Mouse (Mus musculus) intestine, postnatal 0 days (tissue): Measurements from ENCODE around the gene Fbxl16. TPM values are rescaled to one million over a fixed set of nuclear protein-coding genes. Genes with fewer than 3 reads are reported as not detected.

Source experiments
- ATAC-seq: fragments of 200-750 bp; cut with Nextera tagmentation; 2 replicates; pipeline ENCODE4 v1.8.0; 2017; ENCODE audit warnings: mild to moderate bottlenecking, moderate TSS enrichment, moderate library complexity
- H3K27ac ChIP-seq: fragments of 300-500 bp; sonication (generic); 2 replicates; pipeline ENCODE4 v1.5.1; 2014; ENCODE audit warnings: mild to moderate bottlenecking, low read depth, low read length, moderate library complexity
- H3K27me3 ChIP-seq: fragments of 300-500 bp; sonication (generic); replicated peaks from 2 replicates; pipeline ENCODE4 v1.6.1; 2014; ENCODE audit warnings: low read length, mixed read lengths; ENCODE audit not compliant: control insufficient read depth, insufficient read depth
- H3K36me3 ChIP-seq: fragments of 300-500 bp; sonication (generic); 2 replicates; pipeline ENCODE4 v1.6.1; 2014; ENCODE audit warnings: mild to moderate bottlenecking, moderate library complexity; ENCODE audit not compliant: control insufficient read depth, insufficient read depth
- H3K4me1 ChIP-seq: fragments of 300-500 bp; sonication (generic); replicated peaks from 2 replicates; pipeline ENCODE4 v1.6.1; 2014; ENCODE audit warnings: antibody characterized with exemption, low read length, mixed read lengths; ENCODE audit not compliant: control insufficient read depth, insufficient read depth
- H3K4me2 ChIP-seq: fragments of 300-500 bp; sonication (generic); replicated peaks from 2 replicates; pipeline ENCODE4 v1.6.1; 2014; ENCODE audit warnings: low read depth, mild to moderate bottlenecking, moderate library complexity
- H3K4me3 ChIP-seq: fragments of 300-500 bp; sonication (generic); 2 replicates; pipeline ENCODE4 v1.5.1; 2014; ENCODE audit warnings: low read depth, low read length
- H3K9ac ChIP-seq: fragments of 300-500 bp; sonication (generic); 2 replicates; pipeline ENCODE4 v1.6.1; 2014; ENCODE audit warnings: mild to moderate bottlenecking, low read depth, low read length
- H3K9me3 ChIP-seq: fragments of 300-500 bp; sonication (generic); 2 replicates; pipeline ENCODE4 v1.6.1; 2016; ENCODE audit warnings: mixed run types; ENCODE audit not compliant: control insufficient read depth
- CTCF ChIP-seq: sonication (generic); IDR thresholded peaks from 2 replicates; pipeline ENCODE4 v1.5.1; 2016; ENCODE audit warnings: low read depth, mild to moderate bottlenecking, control low read depth, antibody characterized with exemption, moderate library complexity
- WGBS: fragments of 180-500 bp; shearing (Covaris S2); extraction: QIAGEN DNeasy Blood & Tissue Kit; methylation state at CpG from one replicate; pipeline ENCODE4 v1.1.7; 2014; 5-methylcytosine and 5-hydroxymethylcytosine counted together
- polyA plus RNA-seq: library from polyadenylated mRNA; unstranded; fragments of >200 nt; fragmentation: Nextera tagmentation; extraction: Ambion mirVana; gene quantifications from 2 replicates; pipeline ENCODE4 v1.2.1, GENCODE M21; 2015

Gene Fbxl16
- polyA plus RNA-seq: 1.1 and 1.5 TPM in 2 replicates

DNA sequence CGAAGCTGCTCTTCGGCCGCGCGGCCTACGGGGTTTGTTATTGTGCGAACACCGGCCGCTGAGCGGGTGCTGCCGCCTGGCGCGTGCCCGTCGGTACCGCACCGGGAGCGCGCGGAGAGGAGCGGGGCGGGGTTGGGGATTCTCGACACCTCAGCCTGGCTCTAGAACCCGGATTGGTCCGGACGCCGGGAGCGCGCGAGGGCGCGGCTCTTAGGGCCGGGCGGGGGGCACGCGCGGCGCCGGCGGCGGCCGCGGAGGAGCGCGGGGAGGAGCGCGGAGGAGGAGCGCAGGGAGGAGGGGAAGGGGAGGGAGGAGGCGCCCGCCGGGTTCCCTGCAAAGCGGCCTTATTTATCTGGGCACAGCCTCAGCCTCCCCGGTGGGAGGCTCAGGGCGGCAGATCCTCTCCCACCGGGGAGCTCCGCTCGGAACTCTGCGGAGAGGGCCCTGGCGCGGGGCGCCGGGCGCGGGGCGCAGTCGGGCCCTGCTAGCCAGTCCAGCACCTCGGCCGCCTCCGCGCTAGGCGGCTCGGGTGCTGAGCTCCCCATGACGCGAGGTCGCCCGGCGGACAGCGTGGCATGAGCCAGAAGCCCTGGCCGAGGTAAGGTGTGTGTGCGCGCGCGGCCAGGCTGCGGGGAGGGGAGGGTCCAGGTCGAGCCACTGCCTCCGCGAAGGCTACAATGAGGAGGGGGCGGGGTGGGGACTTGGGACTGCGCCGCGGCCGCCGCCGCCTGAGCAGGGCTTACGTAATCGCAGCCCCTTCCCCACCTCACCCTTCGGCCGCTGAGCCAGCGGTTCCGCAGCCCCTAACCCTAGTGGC is at the start of gene Fbxl16:
TSS of gene Fbxl16 (plus strand) at position 297 of the 817 bp plus-strand sequence.
- H3K27ac ChIP-seq: no peak within 1 kb of the TSS
- peak; percentile 58 for TF ChIP-seq CTCF
- ATAC-seq: peak; percentile 63
- H3K9ac ChIP-seq: 0 out of 2 replicates have a peak within 1 kb of the TSS, but pooled peaks have one; percentile 17
- peaks cover 32% of the 10 kb centered on the region for H3K27me3 ChIP-seq
- peak within 1 kb of the TSS; percentile 51 for H3K4me3 ChIP-seq
- H3K4me2 ChIP-seq: peak within 1 kb of the TSS; percentile 92
- under 1% methylated on average over 92 of the region's 100 CpGs for WGBS
- H3K4me1 ChIP-seq: no peaks in the 10 kb centered on the region; the same call in 1 of the 2 replicates
- no peaks in the 10 kb centered on the region for H3K36me3 ChIP-seq
- no peaks in the 10 kb centered on the region for H3K9me3 ChIP-seq

DNA sequence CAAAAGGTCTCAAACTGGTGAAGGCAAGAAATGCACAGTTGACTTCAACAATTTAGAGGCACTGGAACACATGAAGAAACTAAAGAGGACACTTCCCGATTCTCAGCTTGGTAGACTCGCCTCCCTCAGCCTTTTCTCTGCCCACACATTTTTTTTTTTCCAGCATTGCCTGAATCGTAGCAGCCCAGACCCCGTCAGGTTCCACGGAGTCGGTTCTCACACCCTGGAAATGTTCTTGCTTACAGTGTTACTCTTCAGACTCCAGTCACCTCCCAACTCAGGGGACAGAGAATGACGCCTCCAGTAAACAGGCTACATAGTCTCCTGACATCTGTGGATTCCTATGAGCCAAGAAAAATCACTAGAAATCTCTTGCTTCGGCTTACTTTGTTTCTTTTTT is 48.7 kb upstream of the Fbxl16 start:
- WGBS: 69% methylated on average over 8 of the region's 8 CpGs
- ATAC-seq: no peak
- H3K4me1 ChIP-seq: no peaks in the 10 kb centered on the region
- no peak overlapping the region for H3K4me2 ChIP-seq
- no peaks in the 10 kb centered on the region for H3K27me3 ChIP-seq
- no peak overlapping the region for H3K27ac ChIP-seq
- H3K4me3 ChIP-seq: no peak overlapping the region
- no peaks in the 10 kb centered on the region for H3K9me3 ChIP-seq
- TF ChIP-seq CTCF: no peak
- no peak overlapping the region for H3K9ac ChIP-seq
- H3K36me3 ChIP-seq: no peaks in the 10 kb centered on the region

DNA sequence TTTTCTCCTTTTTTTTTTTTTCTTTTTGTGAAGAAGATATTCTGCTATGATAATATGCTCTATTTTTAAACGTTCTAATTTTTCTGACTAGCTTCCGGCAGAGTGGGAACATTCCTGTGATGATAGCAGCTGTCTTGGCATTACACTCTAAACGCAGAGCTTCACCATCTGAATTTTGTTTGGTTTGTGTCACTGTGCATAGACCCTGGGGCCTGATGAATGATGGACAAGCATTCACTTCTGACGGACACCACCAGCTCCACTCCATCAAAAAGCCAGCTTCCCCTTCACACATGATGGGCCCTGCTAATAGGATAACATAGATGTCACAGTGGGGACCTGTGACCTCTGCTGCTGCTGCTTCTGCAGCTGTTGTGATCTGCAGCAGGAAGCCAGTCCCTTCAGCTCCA is 47.3 kb upstream of the Fbxl16 start:
- H3K36me3 ChIP-seq: no peaks in the 10 kb centered on the region
- no peak overlapping the region for H3K4me2 ChIP-seq
- no peak overlapping the region for H3K9ac ChIP-seq
- no peak overlapping the region for H3K27ac ChIP-seq
- no peak for ATAC-seq
- H3K4me1 ChIP-seq: no peaks in the 10 kb centered on the region
- H3K27me3 ChIP-seq: no peaks in the 10 kb centered on the region
- H3K4me3 ChIP-seq: no peak overlapping the region
- no peaks in the 10 kb centered on the region for H3K9me3 ChIP-seq
- WGBS: 43% methylated on average over 4 of the region's 4 CpGs
- no peak for TF ChIP-seq CTCF

DNA sequence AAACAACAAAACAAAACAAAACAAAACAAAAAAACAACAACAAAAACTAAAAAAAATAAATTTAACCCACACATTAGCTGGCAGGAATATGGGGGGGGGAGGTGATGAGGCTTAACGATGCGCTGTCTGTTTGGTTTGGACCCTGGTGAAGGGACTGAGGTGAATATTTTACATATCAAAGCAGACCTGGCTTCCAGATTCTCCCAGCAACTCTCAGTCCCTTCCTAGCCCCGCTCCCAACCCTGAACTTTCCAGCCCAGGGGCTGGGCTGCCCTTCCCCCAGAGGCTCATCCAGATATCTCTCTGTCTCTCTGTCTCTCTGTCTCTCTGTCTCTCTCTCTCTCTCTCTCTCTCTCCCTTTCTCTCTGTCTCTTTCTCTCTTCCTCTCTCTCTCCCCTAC is 46.3 kb upstream of the Fbxl16 start:
- ATAC-seq: no peak

DNA sequence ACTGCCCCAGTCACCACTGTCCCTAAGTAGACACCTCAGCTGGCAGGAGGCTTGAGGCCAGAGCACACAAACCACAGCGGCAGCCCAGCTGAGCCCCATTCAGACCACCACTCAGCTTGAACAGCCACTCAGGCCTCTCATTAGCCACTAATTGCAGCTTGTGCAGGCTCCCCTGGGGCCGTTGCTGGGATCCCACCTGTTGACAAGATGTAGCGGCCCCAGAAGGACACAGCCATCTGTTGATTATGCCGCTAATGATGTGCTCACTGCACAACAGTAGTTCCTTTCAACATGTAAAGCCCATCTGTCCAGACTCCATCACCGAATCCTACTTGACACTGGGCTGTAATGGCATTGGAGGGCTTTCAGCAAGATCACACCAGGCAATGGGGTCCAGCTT is 43.0 kb upstream of the Fbxl16 start:
- no peaks in the 10 kb centered on the region for H3K36me3 ChIP-seq
- no peak overlapping the region for H3K4me3 ChIP-seq
- no peak overlapping the region for H3K9ac ChIP-seq
- no peak for TF ChIP-seq CTCF
- no peak for ATAC-seq
- H3K9me3 ChIP-seq: no peaks in the 10 kb centered on the region
- 71% methylated on average over 5 of the region's 5 CpGs for WGBS
- 0 out of 2 replicates have a peak, but pooled peaks cover 5% of the 10 kb centered on the region for H3K27me3 ChIP-seq
- H3K4me2 ChIP-seq: no peak overlapping the region
- H3K27ac ChIP-seq: no peak overlapping the region
- H3K4me1 ChIP-seq: no peaks in the 10 kb centered on the region

More for the DNA sequence above, 46.3 kb upstream of the Fbxl16 start:
- no peak overlapping the region for H3K27ac ChIP-seq
- no peak overlapping the region for H3K4me2 ChIP-seq
- no peak overlapping the region for H3K9ac ChIP-seq
- H3K36me3 ChIP-seq: no peaks in the 10 kb centered on the region
- H3K9me3 ChIP-seq: no peaks in the 10 kb centered on the region
- no peak overlapping the region for H3K4me3 ChIP-seq
- no peaks in the 10 kb centered on the region for H3K4me1 ChIP-seq
- TF ChIP-seq CTCF: no peak
- no peaks in the 10 kb centered on the region for H3K27me3 ChIP-seq
- 29% methylated on average over 3 of the region's 3 CpGs for WGBS

DNA sequence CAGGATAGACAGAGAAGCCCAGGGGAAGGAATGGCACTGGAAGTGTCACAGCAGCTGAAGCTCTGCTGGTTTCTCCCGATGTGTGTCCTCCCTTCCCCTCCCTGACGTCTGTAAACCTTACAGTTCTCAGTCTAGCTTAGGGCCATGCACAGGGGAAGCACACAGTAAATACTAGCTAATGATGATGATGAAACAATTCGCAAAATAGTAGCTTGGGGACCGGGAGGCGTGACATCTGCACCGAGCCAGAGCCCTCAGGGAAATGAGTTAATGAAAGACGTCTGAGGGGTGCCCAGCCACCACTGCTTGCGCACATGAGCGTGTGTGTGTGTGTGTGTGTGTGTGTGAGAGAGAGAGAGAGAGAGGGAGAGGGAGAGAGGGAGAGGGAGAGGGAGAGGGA is 39.6 kb upstream of the Fbxl16 start:
- no peak for TF ChIP-seq CTCF
- Histone ChIP-seq H3K27me3 (0 out of 2 replicates have a peak, but pooled peaks cover 5% of the 10 kb centered on the region), H3K4me2 (no peak overlapping the region), H3K4me1 (peaks cover 4% of the 10 kb centered on the region; the same call in 1 of the 2 replicates), H3K9me3 (no peaks in the 10 kb centered on the region), H3K27ac (no peak overlapping the region), H3K4me3 (no peak overlapping the region), H3K9ac (no peak overlapping the region), H3K36me3 (no peaks in the 10 kb centered on the region)
- no peak for ATAC-seq
- WGBS: 52% methylated on average over 9 of the region's 9 CpGs
